Mouse (Mus musculus) B cell, adult 67 days (primary cell): ENCODE results near the gene Flg. TPM values are rescaled to one million over a fixed set of nuclear protein-coding genes. Genes with fewer than 3 reads are reported as not detected.

ENCODE experiments used
- total RNA-seq, 2 experiments: library from RNA; stranded (reverse); gene quantifications; 4 replicates each; pipeline ENCODE4 v1.2.4; 2023

The Flg gene
- total RNA-seq: not detected

DNA sequence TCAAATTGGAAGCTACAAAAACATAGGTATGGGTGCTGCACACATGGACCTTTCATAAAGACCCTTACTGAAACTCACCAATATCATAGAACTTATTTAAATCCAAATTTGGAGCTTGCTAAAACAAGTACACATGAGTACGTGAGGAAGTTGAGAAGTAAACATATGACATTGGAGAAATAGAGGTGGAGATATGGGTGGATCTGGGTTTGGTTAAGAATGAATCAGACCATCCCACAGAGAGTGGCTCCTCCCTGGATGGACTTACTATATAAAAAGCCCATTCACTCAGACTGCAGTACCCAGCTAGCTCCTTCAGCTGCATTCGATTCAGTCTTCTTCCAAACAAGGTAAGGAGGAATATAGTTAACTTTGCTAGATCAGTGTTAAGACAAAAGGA, at the start of gene Flg:
Flg (plus strand) TSS at position 301 of the 400 bp plus-strand sequence.

DNA sequence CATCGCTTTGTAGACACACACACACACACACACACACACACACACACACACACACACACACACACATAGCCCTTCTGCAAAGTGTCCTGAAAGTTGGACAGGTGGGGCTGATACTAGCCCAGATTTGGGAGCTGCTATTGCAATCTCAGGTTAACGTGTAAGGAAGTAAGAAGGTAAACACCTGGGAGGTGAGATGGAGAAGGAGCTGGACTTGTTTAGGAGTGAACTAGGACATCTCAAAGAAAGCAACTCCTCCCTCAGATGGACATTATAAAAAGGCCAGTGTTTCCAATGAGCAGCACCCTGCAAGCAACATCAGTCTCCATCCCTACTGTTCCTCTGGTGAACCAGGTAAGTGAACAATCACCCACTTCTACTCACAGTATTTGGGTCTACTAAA, 46.1 kb downstream of the Flg start, which contains the start of gene Hrnr:
Hrnr (plus strand) TSS at position 301 of the 400 bp plus-strand sequence.

Other genes with a start within 250 kb of the Flg start
- gene Gm4858, start 204.7 kb upstream of the Flg start, total RNA-seq: not detected
- gene Crnn, start 128.7 kb upstream of the Flg start, total RNA-seq: not detected
- not detected for gene Flg2, start 76.2 kb upstream of the Flg start, total RNA-seq
- not detected for gene Hrnr, start 46.2 kb downstream of the Flg start, total RNA-seq
- gene Rptn, start 120.2 kb downstream of the Flg start, total RNA-seq: not detected
- not detected for gene Tchh, start 168.8 kb downstream of the Flg start, total RNA-seq
- gene Tchhl1, start 195.2 kb downstream of the Flg start, total RNA-seq: not detected
- 100 to 1,000 TPM; 232 to 245 TPM for gene S100a11, start 247.0 kb downstream of the Flg start, total RNA-seq